Mouse (Mus musculus): ENCODE results near the gene Serpina3n. TPM values are rescaled to one million over a fixed set of nuclear protein-coding genes. Genes with fewer than 3 reads are reported as not detected.
"Not testable (repeated sequence)": the region's sequence is repeated elsewhere in the genome, so short reads cannot be mapped to it uniquely, and the experiment has no call there.

The Serpina3n gene
- polyA plus RNA-seq, 1 experiment from 2014 or later = not detected

DNA sequence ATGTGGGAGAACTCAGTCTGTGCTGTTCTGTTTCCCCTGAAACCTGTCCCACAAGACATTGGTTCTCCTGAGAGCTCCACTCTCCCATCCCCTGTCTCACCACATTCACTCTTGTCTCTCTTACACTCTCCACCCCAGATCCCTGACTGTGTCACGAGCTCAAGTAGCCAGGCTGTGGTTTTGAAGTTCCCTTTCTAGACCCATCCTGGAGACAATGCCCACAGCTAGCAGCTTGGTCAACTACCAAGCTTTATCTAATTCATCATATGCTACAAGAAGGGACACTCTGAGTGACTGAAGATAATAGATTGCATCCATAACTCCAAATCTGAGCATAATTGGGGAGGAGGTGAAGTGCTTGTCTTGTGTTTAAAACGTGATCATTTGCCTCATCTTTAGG lies 15.5 kb upstream of the Serpina3n start:
- not testable (repeated sequence) for H3K36me3 ChIP-seq (ENCODE audit: insufficient read depth, low read length); H3K4me1 ChIP-seq (ENCODE audit: insufficient read depth, low read length); H3K27ac ChIP-seq (ENCODE audit: low read length); H3K4me3 ChIP-seq (ENCODE audit: low read length); H3K27me3 ChIP-seq (ENCODE audit: insufficient read depth, low read length); H3K9ac ChIP-seq (replicated peaks; ENCODE audit: low read length); H3K4me2 ChIP-seq (replicated peaks; ENCODE audit: low read depth, low read length); ATAC-seq (ENCODE audit: low FRiP score, low TSS enrichment); H3K9me3 ChIP-seq (ENCODE audit: low read length)
- WGBS = 64% methylated on average over 2 of the region's 2 CpGs

DNA sequence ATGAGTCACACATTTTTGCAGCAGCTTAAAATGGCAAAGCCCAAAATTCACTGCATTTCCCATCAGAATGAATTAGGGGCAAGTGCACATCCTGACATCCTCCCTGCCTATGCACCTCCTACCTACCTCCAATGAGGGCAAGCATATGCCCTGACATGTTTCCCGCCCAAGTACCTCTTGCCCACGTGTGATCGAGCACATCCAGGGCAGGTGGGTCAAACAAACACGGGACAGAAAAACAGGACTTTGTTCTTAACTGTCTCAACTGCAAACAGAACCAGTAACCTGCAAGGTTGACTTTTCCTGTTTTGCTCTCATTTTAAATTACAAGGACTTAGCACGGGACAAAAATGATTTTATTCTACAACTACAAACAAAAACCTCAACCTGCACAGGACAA lies 2.6 kb upstream of the Serpina3n start:
- Histone ChIP-seq H3K4me3 (ENCODE audit: low read length) (no peak overlapping the region), H3K27ac (ENCODE audit: low read length) (no peak overlapping the region), H3K4me1 (ENCODE audit: insufficient read depth, low read length) (no peaks in the 10 kb centered on the region), H3K4me2 (replicated peaks; ENCODE audit: low read depth, low read length) (no peak overlapping the region), H3K27me3 (ENCODE audit: insufficient read depth, low read length) (no peaks in the 10 kb centered on the region), H3K36me3 (ENCODE audit: insufficient read depth, low read length) (no peaks in the 10 kb centered on the region), H3K9me3 (ENCODE audit: low read length) (no peaks in the 10 kb centered on the region), H3K9ac (replicated peaks; ENCODE audit: low read length) (no peak overlapping the region)
- WGBS = 74% methylated on average over 5 of the region's 5 CpGs
- no peak for ATAC-seq (ENCODE audit: low FRiP score, low TSS enrichment)

DNA sequence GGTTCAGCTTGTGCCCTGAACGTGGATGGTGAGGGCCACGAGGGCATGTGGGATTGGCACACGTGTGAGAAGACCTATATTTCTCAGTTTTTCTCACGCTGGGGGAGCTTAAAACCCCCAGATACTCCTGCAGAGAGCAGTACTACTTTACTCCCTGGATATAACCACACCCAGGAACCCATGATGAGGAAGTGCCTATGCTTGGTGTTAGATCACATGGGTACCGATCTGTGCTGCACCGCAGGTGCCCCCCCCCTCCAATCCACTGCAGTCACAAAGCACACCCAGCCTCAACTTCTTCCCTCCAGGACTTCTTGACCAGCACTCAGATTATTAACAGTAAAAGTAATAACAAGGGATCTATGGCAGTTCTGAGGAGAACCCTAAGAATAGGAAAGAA lies 6.0 kb downstream of the Serpina3n start:
- no peak overlapping the region for H3K4me2 ChIP-seq (replicated peaks; ENCODE audit: low read depth, low read length)
- no peak for ATAC-seq (ENCODE audit: low FRiP score, low TSS enrichment)
- no peak overlapping the region for H3K4me3 ChIP-seq (ENCODE audit: low read length)
- no peak overlapping the region for H3K9ac ChIP-seq (replicated peaks; ENCODE audit: low read length)
- H3K4me1 ChIP-seq (ENCODE audit: insufficient read depth, low read length) = peaks cover 4% of the 10 kb centered on the region
- no peaks in the 10 kb centered on the region for H3K36me3 ChIP-seq (ENCODE audit: insufficient read depth, low read length)
- WGBS = 86% methylated on average over 6 of the region's 6 CpGs
- no peaks in the 10 kb centered on the region for H3K27me3 ChIP-seq (ENCODE audit: insufficient read depth, low read length)
- H3K27ac ChIP-seq (ENCODE audit: low read length) = no peak overlapping the region
- H3K9me3 ChIP-seq (ENCODE audit: low read length) = no peaks in the 10 kb centered on the region

DNA sequence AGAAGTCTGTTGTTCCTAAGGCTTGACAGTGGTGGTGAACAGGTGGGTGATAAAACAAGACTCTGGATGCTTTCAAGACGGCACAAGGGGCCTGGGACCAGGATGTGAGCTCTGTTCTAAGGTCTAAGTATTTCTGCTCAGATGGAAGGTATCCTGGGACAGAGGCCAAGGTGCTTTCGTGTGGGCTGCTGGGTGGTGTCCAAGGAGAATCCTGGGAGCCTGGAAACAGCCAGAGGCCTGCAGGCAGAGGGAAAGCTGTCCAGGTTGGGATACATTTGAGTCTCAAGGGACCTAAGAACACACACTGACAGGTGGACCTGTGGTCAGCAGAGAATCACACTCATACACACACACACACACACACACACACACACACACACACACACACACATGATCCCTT lies 8.0 kb downstream of the Serpina3n start:
- no peaks in the 10 kb centered on the region for H3K9me3 ChIP-seq (ENCODE audit: low read length)
- H3K4me3 ChIP-seq (ENCODE audit: low read length) = no peak overlapping the region
- H3K27me3 ChIP-seq (ENCODE audit: insufficient read depth, low read length) = no peaks in the 10 kb centered on the region
- ATAC-seq (ENCODE audit: low FRiP score, low TSS enrichment) = no peak
- WGBS = 50% methylated on average over 2 of the region's 2 CpGs
- H3K4me1 ChIP-seq (ENCODE audit: insufficient read depth, low read length) = peaks cover 4% of the 10 kb centered on the region
- H3K9ac ChIP-seq (replicated peaks; ENCODE audit: low read length) = no peak overlapping the region
- H3K27ac ChIP-seq (ENCODE audit: low read length) = no peak overlapping the region
- no peak overlapping the region for H3K4me2 ChIP-seq (replicated peaks; ENCODE audit: low read depth, low read length)
- H3K36me3 ChIP-seq (ENCODE audit: insufficient read depth, low read length) = no peaks in the 10 kb centered on the region

DNA sequence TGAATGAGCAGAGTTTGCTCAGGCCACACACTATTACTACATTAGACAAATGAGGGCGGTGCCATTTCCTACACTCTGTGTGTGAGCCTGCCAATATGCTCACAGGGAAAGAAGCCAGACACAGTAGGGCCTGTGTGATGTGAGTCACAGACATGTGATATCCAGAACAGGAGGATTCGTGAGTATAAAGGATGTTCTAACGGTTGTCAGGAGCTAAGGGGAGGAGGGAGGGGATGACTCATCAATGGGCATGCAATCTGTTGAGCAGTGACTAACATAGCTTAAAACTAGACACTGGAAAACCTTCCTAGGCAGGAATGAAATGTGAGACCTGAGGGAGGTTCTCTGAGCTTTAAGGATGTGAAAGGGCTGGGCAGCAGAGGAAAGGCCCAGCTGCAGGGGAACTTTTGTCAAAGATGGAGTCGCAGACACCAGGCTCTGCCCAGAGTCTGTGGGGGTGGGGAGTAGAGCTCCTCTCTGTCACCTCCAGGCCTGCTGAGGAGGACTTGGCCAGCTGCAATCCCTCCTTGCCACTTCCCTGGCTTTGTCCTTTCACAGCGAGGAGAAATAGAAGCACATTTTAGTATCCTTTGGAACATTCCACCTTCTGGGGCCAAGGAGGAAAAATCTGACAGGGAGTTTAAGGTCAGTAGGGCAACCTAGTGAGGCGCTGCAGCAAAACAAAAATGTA lies 9.2 kb downstream of the Serpina3n start:
- ATAC-seq (ENCODE audit: low FRiP score, low TSS enrichment) = peak; percentile 53
- H3K27ac ChIP-seq (ENCODE audit: low read length) = no peak overlapping the region; the same call in 1 of the 2 replicates
- H3K9ac ChIP-seq (replicated peaks; ENCODE audit: low read length) = no peak overlapping the region
- no peak overlapping the region for H3K4me3 ChIP-seq (ENCODE audit: low read length)
- H3K4me1 ChIP-seq (ENCODE audit: insufficient read depth, low read length) = peaks cover 4% of the 10 kb centered on the region
- no peaks in the 10 kb centered on the region for H3K27me3 ChIP-seq (ENCODE audit: insufficient read depth, low read length)
- H3K4me2 ChIP-seq (replicated peaks; ENCODE audit: low read depth, low read length) = no peak overlapping the region
- H3K9me3 ChIP-seq (ENCODE audit: low read length) = no peaks in the 10 kb centered on the region
- 26% methylated on average over 6 of the region's 6 CpGs for WGBS
- no peaks in the 10 kb centered on the region for H3K36me3 ChIP-seq (ENCODE audit: insufficient read depth, low read length)

DNA sequence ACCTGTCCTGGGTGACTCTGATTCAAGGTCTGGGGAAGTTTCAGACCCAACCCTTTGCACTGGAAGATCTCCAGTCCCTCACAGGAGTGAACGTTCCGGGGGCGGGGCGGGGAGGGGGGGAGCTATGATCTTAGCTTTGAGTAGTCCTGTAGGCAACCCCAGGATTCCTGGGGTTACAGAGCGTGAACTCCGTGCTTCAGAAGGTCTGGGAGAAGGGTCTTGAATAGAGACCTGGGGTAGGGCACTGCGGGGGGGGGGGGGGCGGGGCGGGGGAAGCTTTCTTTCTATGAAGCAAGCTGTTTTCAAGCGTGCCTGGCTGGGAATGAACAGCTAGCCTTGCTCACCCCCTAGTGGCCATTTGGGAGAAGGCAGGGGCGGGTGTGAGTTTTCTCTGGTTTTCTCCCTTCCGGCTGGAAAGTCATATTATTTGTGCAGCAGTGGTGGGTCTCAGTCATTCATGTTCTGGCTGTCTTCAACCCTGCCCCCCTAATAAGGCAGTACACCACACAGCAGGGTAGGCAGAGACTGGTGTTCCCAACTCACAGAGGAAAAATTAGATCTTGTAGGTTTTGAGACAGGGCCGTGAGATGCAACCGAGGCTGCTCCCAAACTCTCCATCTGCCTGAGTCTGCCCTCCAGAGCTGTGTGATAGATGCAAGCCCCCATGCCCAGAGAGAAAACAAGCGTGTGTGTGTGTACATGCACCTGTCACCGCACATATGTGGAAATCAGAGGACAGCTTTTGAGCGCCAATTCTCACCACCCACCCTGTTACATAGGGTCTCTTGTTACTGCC lies 12.0 kb downstream of the Serpina3n start:
- Histone ChIP-seq H3K9me3 (ENCODE audit: low read length) (no peaks in the 10 kb centered on the region), H3K4me1 (ENCODE audit: insufficient read depth, low read length) (peaks cover 4% of the 10 kb centered on the region), H3K27ac (ENCODE audit: low read length) (no peak overlapping the region), H3K4me3 (ENCODE audit: low read length) (no peak overlapping the region), H3K36me3 (ENCODE audit: insufficient read depth, low read length) (no peaks in the 10 kb centered on the region), H3K27me3 (ENCODE audit: insufficient read depth, low read length) (no peaks in the 10 kb centered on the region), H3K4me2 (replicated peaks; ENCODE audit: low read depth, low read length) (peak overlapping the region; percentile 45), H3K9ac (replicated peaks; ENCODE audit: low read length) (no peak overlapping the region)
- peak; percentile 39 for ATAC-seq (ENCODE audit: low FRiP score, low TSS enrichment)
- 24% methylated on average over 13 of the region's 17 CpGs for WGBS

DNA sequence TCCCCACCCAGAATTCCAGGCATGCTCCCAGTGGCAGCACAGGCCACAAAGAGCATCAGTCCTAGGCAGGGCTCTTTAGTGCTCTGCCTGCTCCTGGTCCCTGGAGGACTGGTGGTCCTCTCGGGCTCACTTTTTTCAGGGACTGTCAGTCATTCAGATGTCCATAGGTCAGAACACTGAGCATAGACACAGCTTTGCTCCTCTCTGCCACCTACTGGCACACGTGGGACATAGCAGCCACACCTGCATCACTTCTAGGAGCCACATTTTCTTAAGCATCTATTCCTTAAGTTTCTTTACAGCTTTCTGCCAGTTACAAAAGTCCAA lies 12.6 kb downstream of the Serpina3n start:
- no peak overlapping the region for H3K4me3 ChIP-seq (ENCODE audit: low read length)
- H3K9me3 ChIP-seq (ENCODE audit: low read length) = no peaks in the 10 kb centered on the region
- H3K36me3 ChIP-seq (ENCODE audit: insufficient read depth, low read length) = no peaks in the 10 kb centered on the region
- WGBS = 16% methylated on average over 2 of the region's 2 CpGs
- peaks cover 4% of the 10 kb centered on the region for H3K4me1 ChIP-seq (ENCODE audit: insufficient read depth, low read length)
- H3K9ac ChIP-seq (replicated peaks; ENCODE audit: low read length) = no peak overlapping the region
- H3K27ac ChIP-seq (ENCODE audit: low read length) = no peak overlapping the region
- peak; percentile 16; the same call in 1 of the 2 replicates for ATAC-seq (ENCODE audit: low FRiP score, low TSS enrichment)
- no peaks in the 10 kb centered on the region for H3K27me3 ChIP-seq (ENCODE audit: insufficient read depth, low read length)
- H3K4me2 ChIP-seq (replicated peaks; ENCODE audit: low read depth, low read length) = no peak overlapping the region

DNA sequence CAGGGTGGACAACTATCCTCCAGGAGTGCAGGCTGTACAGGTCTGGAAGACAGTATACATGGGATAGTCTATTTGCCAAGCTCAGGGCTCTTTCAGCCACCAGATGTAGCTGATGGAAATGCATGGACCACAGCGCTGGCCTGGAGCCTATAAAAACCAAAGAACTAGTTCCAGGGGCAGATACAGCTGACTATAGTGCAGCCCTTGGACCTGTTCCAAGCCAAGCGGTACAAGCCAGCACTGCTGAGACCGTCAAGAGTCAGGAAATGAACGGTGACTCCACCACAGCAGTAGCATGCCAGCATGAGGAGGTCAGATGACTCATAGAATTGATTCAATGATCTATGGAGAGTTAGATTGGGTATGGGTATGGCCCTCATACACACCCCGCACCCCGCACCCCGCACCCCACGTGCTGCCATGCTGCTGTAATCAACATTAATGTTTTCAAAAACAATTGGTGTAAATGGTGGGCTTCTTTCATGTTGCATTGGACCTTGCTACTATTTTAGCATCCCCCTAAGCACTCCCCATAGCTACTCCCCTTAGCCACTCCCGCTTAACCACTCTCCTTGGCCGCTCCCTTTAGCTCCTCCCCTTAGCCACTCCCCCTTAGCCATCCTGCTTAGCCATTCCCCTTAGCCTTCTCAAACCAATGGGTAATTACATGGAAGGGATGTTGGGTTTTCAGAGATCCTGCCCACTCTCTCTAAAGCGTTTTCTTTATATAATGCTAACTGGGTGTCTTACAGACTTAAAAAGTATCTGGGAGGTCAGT lies 16.3 kb downstream of the Serpina3n start:
- WGBS = 59% methylated on average over 11 of the region's 11 CpGs

DNA sequence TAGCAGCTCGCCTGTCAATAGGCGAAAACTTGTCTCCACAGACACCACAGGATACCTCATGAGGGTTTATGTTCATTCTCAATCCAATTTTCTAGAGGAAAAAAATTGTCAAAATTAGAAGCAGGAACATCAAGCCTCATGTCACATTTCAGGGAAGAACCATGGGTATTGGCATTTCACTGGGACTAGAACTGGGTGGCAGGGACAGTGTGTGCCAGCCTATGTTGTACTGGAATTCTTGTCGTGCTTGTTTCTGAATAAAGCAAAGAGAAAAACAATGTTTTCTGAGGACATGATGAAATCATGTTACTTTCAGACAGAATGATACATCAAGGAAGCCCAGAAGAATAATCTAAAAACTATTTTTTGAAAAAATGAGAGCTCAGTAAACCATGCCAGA lies 19.1 kb downstream of the Serpina3n start:
- H3K27me3 ChIP-seq (ENCODE audit: insufficient read depth, low read length) = no peaks in the 10 kb centered on the region
- ATAC-seq (ENCODE audit: low FRiP score, low TSS enrichment) = no peak
- no peak overlapping the region for H3K4me2 ChIP-seq (replicated peaks; ENCODE audit: low read depth, low read length)
- H3K9ac ChIP-seq (replicated peaks; ENCODE audit: low read length) = no peak overlapping the region
- 85% methylated on average over 3 of the region's 3 CpGs for WGBS
- H3K36me3 ChIP-seq (ENCODE audit: insufficient read depth, low read length) = no peaks in the 10 kb centered on the region
- no peak overlapping the region for H3K4me3 ChIP-seq (ENCODE audit: low read length)
- no peak overlapping the region for H3K27ac ChIP-seq (ENCODE audit: low read length)
- H3K9me3 ChIP-seq (ENCODE audit: low read length) = no peaks in the 10 kb centered on the region
- no peaks in the 10 kb centered on the region for H3K4me1 ChIP-seq (ENCODE audit: insufficient read depth, low read length)

More for the DNA sequence above, 16.3 kb downstream of the Serpina3n start:
- Histone ChIP-seq H3K4me1 (ENCODE audit: insufficient read depth, low read length) (no peaks in the 10 kb centered on the region), H3K4me3 (ENCODE audit: low read length) (no peak overlapping the region), H3K4me2 (replicated peaks; ENCODE audit: low read depth, low read length) (no peak overlapping the region), H3K27me3 (ENCODE audit: insufficient read depth, low read length) (no peaks in the 10 kb centered on the region), H3K27ac (ENCODE audit: low read length) (no peak overlapping the region), H3K36me3 (ENCODE audit: insufficient read depth, low read length) (no peaks in the 10 kb centered on the region), H3K9ac (replicated peaks; ENCODE audit: low read length) (no peak overlapping the region), H3K9me3 (ENCODE audit: low read length) (no peaks in the 10 kb centered on the region)
- ATAC-seq (ENCODE audit: low FRiP score, low TSS enrichment) = peak; percentile 52

Measured in kidney, embryonic 16.5 days (tissue).